Mouse (Mus musculus): ENCODE data around the gene Lrr1. TPM values are rescaled to one million over a fixed set of nuclear protein-coding genes. Genes with fewer than 3 reads are reported as not detected.

The Lrr1 gene
- 3.2 and 5.1 TPM in 2 replicates for polyA plus RNA-seq (2015; fragmentation: Nextera tagmentation; extraction: Ambion mirVana)

GRCm38 (mm10) chr12:69168461-69169106, at the start of gene Lrr1:
Gene Lrr1 (plus strand): TSS chr12:69168814.

GRCm38 (mm10) chr12:69158765-69159577, 9.6 kb upstream of the Lrr1 start, which contains the start of gene Rps29:
Gene Rps29 (minus strand): TSS chr12:69159186.

GRCm38 (mm10) chr12:69183583-69184308, 15.1 kb downstream of the Lrr1 start, which contains the start of the genes Rpl36al and Mgat2:
Gene Rpl36al (minus strand): TSS chr12:69184083.
Gene Mgat2 (plus strand): TSS chr12:69184157.

GRCm38 (mm10) chr12:69196444-69197377, 28.1 kb downstream of the Lrr1 start, which contains the start of gene Gm49383:
Gene Gm49383 (minus strand): TSS chr12:69197104.

GRCm38 (mm10) chr12:69198164-69198535, 29.5 kb downstream of the Lrr1 start, which contains the start of gene Dnaaf2:
Gene Dnaaf2 (minus strand): TSS chr12:69198429.

GRCm38 (mm10) chr12:69204052-69204833, 35.6 kb downstream of the Lrr1 start, which contains the start of gene Gm49384:
Gene Gm49384 (minus strand): TSS chr12:69204267.

GRCm38 (mm10) chr12:69227776-69228466, 59.3 kb downstream of the Lrr1 start, which contains the start of gene Pole2:
Gene Pole2 (minus strand): TSS chr12:69228195.

Small RNA genes within 50 kb of the gene (microRNA-seq; reads per million reads assigned to microRNA genes)
- gene Gm47287 (not detected), gene Gm47295 (1.2 reads per million)

Other genes with a start within 250 kb of the Lrr1 start
- 1,704 and 1,741 TPM in 2 replicates for gene Rps29, start 9.6 kb upstream of the Lrr1 start, polyA plus RNA-seq (2015; fragmentation: Nextera tagmentation; extraction: Ambion mirVana)
- gene Rpl36al, start 15.3 kb downstream of the Lrr1 start, polyA plus RNA-seq (2015; fragmentation: Nextera tagmentation; extraction: Ambion mirVana), result 635 and 701 TPM in 2 replicates
- 49.5 and 59.7 TPM in 2 replicates for gene Mgat2, start 15.3 kb downstream of the Lrr1 start, polyA plus RNA-seq (2015; fragmentation: Nextera tagmentation; extraction: Ambion mirVana)
- gene Gm49383, start 28.3 kb downstream of the Lrr1 start, polyA plus RNA-seq (2015; fragmentation: Nextera tagmentation; extraction: Ambion mirVana), result 9.5 and 10.3 TPM in 2 replicates
- 3.3 and 4.6 TPM in 2 replicates for gene Dnaaf2, start 29.6 kb downstream of the Lrr1 start, polyA plus RNA-seq (2015; fragmentation: Nextera tagmentation; extraction: Ambion mirVana)
- 8.2 and 8.9 TPM in 2 replicates for gene Gm49384, start 35.5 kb downstream of the Lrr1 start, polyA plus RNA-seq (2015; fragmentation: Nextera tagmentation; extraction: Ambion mirVana)
- gene Pole2, start 59.4 kb downstream of the Lrr1 start, polyA plus RNA-seq (2015; fragmentation: Nextera tagmentation; extraction: Ambion mirVana), result 7.3 and 10.6 TPM in 2 replicates
- gene Klhdc1, start 72.4 kb downstream of the Lrr1 start, polyA plus RNA-seq (2015; fragmentation: Nextera tagmentation; extraction: Ambion mirVana), result 11.9 and 12.3 TPM in 2 replicates
- gene Klhdc2, start 127.9 kb downstream of the Lrr1 start, polyA plus RNA-seq (2015; fragmentation: Nextera tagmentation; extraction: Ambion mirVana), result 73.1 and 77.7 TPM in 2 replicates
- gene Nemf, start 188.4 kb downstream of the Lrr1 start, polyA plus RNA-seq (2015; fragmentation: Nextera tagmentation; extraction: Ambion mirVana), result 45.2 and 54.1 TPM in 2 replicates
- 51.1 and 62.3 TPM in 2 replicates for gene Arf6, start 203.3 kb downstream of the Lrr1 start, polyA plus RNA-seq (2015; fragmentation: Nextera tagmentation; extraction: Ambion mirVana)
- 2.0 and 2.9 TPM in 2 replicates for gene Gm9887, start 203.6 kb downstream of the Lrr1 start, polyA plus RNA-seq (2015; fragmentation: Nextera tagmentation; extraction: Ambion mirVana)

Data from urinary bladder, postnatal 0 days (tissue).